Mouse (Mus musculus): ENCODE measurements at regions not wholly inside any gene's neighbourhood (a gene's known extent, or its start where the extent isn't known, plus 50 kb on each side); places are given as distances from the start of the nearest gene placed in this dataset.
A peak's percentile ranks its signal among the peaks of the same experiment; 100 is the strongest.

GRCm38 (mm10) chr6:126481257-126481656 is 54.0 kb downstream of the Kcna5 start:
- DNase-seq: no peak

- no peak for DNase-seq
Observed at GRCm38 (mm10) chr6:126477506-126477905, 57.7 kb downstream of the Kcna5 start.

GRCm38 (mm10) chr6:126476758-126477157 is 58.5 kb downstream of the Kcna5 start:
- no peak for DNase-seq

GRCm38 (mm10) chr6:126475555-126475954 is 59.7 kb downstream of the Kcna5 start:
- DNase-seq: no peak

DNA sequence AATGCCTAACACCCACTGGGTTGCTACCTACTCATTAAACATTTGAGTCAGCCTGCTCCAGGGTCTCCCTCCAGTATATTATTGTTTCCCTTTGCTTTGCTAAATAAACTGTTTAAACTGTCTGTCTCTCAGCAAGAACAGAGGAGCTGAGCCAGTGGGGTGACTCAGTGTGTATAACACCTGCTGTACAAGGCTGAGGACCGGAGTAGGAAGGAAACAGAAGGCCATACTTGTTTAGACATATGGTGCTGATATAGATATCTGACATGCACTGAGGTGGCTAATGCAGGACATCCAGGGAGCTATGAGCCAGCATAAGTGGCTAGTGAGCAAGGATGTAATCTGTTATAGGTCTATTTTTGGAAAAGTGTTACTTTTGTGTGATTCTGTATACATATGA is 81.5 kb downstream of the Kcna5 start:
- DNase-seq: no peak

- no peak for DNase-seq
Observed at GRCm38 (mm10) chr6:126445519-126445918, 89.7 kb downstream of the Kcna5 start.

DNA sequence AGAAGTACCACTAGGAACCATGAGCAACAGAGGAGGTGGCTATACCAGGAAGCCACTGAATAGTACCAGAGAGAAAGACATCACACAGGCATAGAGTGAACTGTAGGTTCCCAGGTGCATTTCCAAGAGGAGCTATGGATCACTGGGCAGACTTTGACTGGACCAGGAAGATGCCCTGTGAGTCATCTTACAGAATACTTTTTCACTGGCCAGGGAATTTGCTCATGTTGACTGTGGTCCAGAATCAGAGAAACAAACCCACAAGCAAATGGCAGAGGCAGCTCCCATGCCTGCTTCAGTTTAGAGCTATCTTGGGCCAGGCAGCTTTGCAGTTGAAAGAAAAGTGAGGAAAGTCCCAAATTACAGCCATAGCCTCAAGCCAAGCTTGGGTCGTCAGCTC is 95.0 kb downstream of the Kcna5 start:
- no peak for DNase-seq

DNA sequence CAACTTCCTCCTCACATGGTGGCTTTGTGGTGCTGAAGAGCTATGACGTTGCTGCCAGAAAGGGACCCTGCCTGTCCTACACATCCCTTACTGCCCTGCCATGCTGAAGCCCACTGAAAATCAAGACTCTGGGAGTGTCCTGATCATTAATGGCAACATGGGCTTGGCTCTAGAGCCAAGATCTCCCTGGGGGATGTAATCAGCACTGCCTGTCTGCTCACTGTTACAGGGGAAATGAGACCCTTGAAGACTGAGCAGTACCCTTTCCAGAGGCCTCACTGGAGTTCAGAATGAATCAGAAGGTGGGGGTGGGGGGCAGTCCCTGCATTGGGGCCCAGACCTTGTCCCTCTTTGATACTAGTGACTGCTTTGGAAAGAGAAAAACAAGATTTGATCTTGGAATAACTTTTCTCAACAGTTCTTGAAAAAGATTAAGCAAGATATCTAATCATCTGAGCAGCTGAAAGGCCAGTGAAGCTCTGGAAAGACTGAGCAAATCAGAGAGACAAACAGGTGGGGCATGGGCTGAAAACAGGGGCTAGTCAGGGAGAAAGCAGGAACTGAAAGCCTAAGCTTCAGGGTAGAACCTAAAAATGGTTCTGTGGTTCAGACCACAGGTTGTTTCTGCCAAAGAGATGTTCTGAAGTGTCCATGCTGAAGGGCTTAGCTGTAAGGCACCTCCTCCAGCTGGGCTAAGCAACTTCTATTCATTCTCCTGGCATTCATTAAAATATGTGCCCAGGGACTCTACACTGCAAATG is 97.1 kb downstream of the Kcna5 start:
- peak in 1 of 2 experiments; percentile 5 for DNase-seq

GRCm38 (mm10) chr6:126427208-126427607 is 108.0 kb downstream of the Kcna5 start:
- no peak for DNase-seq

GRCm38 (mm10) chr6:126405736-126406135 is 129.5 kb downstream of the Kcna5 start:
- peak in 1 of 2 experiments; percentile 18 for DNase-seq

- DNase-seq: peak; percentile 25 to 26
Observed at GRCm38 (mm10) chr6:126404331-126405070, 130.7 kb downstream of the Kcna5 start.

- no peak for DNase-seq
Observed at GRCm38 (mm10) chr6:126399595-126399994, 135.6 kb downstream of the Kcna5 start.

DNA sequence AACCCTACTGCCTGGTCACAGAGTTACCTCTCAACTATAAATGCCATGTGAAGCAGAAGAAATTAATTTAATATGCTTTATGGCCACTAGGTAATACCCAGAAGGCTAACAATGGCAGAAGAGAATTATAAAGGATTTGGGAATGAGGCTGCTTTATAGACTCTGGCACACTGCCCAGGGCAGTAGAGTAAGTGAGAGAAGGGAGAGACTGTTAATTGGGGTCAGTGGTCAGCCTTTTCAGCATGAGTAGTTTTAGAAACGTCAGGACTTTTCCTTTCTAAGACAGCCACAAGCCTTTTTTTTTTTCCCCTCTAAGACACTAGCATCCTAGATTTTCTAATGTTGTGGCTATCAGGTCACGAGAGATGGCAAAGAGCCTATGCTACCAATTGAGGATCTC is 136.6 kb downstream of the Kcna5 start:
- DNase-seq: no peak

DNA sequence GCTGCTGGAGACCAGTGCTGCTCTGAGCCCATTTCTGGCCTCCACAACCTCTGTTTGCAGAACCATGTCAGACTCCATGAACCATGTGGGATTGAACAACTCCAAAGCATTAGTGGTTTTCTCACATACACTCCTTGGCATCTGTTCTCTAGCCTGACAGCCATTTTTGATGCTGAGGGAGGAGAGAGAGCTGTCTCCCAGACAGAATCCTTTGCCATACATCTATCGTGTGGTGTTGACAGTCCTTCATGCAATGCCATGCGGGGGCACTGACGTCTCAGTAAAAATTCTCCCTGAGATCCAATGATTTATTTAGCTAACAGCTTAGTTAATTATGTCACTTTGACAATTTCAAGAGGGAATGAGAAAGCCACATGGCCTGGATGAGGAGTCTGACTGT is 140.2 kb downstream of the Kcna5 start:
- DNase-seq: no peak

DNA sequence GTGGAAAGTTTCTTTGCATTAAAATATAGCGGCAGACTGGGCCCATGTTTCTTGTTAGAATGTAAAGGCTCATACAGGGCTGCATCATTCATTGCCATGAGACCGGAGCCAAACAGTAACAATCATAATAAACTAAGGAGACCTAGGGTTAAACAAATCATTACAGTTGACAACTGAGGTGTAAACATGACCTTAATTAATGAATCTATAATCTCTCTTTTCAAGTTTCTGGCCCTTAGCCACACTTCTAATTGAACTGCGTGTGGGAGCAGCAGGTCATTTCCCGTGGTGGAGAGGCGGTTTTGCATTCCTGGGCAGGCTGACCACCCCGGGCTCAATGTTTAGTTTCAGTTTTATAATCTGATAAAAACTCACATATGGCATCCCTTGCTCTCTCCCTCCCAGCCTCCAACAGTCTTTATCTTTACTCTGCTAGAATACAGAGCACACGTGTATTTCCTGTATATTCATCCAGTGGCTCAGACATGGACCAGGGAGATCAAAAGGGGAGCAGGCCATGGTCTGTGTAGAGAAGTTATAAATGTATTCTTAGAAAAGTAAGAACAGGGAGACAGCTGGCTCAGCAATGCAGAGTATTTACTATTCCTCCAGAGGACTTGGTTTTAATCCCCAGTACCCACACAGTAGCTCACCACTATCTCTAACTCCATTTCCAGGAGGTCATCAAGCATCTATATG is 141.0 kb downstream of the Kcna5 start:
- DNase-seq: no peak

DNA sequence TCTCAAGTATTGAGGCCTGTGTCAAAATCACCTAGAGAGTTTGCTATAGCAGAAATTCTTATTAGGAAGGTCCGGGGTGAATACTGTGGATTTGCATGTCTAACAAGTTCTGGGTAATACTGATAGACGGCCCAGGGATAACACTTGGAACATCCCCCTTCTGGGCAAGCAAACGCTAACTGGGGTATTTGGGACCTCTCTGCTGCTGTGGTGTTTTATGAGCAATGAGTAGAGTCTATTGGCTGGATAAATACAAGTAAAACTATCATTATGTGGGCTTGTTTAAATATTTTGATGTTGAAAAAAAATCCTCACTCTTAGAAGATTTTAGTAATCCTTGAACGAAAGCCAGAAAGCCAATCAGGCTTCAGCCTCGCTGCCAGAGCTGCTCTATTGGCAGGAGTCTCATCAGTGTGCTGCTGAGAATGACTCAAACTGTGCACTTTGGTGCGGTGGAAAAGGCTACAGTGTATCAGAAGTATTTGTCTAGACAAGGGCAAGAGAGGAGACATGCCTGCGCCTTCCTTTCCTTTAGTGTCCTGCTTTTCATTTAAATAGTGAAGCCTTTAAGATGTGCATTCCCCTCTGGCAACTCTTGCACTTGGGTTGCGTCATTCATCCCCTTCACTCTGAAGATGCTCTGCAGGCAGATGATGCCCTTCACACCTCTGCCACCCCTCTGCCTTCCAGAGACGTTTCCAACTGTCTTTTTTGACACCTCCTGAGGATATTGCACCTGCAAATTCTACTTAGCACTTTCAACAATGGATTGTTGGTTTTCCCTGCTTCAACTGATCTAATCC is 150.8 kb downstream of the Kcna5 start:
- DNase-seq: no peak

- no peak for DNase-seq
Observed at GRCm38 (mm10) chr6:126377216-126377615, 158.0 kb downstream of the Kcna5 start.

- DNase-seq: no peak
Observed at GRCm38 (mm10) chr6:126374970-126375620, 160.1 kb downstream of the Kcna5 start.

DNA sequence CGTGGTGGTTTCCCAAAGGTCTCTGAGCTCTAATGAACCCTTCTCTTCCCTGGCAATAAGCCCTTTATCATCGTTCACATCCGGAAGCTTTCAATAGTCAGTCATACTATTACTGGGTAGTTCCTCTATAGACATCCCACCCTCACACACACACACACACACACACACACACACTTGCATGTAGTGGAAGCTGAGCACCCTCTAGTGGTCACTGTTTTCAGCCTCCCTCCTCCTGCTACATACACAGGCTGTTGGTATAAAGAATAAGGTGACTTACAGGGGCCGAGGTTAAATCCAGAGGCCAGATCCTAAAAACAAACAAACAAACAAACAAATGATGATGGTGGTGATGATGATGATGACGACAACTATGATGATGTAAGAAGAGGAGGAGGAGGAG is 163.2 kb downstream of the Kcna5 start:
- peak in 1 of 2 experiments; percentile 8 for DNase-seq

DNA sequence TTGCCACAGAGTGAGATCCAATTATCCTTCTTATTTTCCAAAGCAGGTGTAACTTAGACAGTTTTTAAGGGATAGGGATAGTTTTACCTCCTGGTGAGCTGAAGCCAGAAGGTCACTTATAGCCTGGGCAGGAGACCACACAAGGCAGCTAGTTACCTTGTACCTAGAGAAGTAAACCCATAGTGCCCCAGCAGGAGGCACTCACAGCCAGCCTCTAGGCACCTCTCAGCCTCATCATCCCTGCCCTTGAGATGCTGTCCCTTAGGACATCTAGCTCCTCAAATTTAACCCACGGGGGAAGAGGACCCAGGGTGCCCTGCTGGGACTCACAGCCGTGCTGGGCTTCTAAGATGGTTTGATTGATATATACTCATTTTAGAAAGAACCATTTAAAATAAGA is 163.7 kb downstream of the Kcna5 start:
- no peak for DNase-seq

DNA sequence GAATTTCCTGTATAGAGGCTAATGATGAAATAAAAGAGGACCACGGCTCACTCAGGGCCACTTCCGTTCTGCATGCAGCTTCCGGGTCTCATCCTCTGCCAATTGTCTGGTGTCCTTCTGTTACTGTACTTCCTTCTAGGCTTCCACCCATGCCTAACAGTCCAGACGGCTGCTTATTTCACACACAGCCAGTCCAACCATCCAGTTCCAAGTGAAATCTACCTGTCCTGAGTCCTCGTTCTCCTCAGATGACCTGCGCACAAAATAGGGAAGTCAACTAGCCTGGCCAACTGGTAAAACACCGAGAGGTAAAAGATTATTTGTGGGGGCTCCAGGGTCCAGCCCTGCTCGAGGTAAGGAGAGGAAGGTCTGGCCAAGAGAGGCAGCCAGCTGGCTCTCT is 169.7 kb downstream of the Kcna5 start:
- no peak for DNase-seq

- no peak for DNase-seq
Observed at GRCm38 (mm10) chr6:126362331-126362730, 172.9 kb downstream of the Kcna5 start.
